Mouse (Mus musculus) heart, postnatal 0 days (tissue): ENCODE data around the gene Usp49.

Source experiments
- CTCF ChIP-seq: IDR thresholded peaks from 2 replicates; pipeline ENCODE4 v1.5.1; 2016; ENCODE audit warnings: antibody characterized with exemption, control low read depth, low read depth
- EP300 ChIP-seq: IDR thresholded peaks from 2 replicates; pipeline ENCODE4 v1.6.1; 2016; ENCODE audit warnings: antibody characterized with exemption, low read depth

GRCm38 (mm10) chr17:47580962-47581361 is 49.5 kb upstream of the Usp49 start:
- TF ChIP-seq CTCF = no peak
- TF ChIP-seq EP300 = no peak
